Mouse (Mus musculus) kidney, postnatal 0 days (tissue): ENCODE data around the gene Gm37240. TPM values are rescaled to one million over a fixed set of nuclear protein-coding genes. Genes with fewer than 3 reads are reported as not detected.

Experiments used
- ATAC-seq: fragments of 200-750 bp; cut with Nextera tagmentation; replicated peaks from 2 replicates; pipeline ENCODE4 v1.8.0; 2017; ENCODE audit warnings: low read depth, moderate number of reproducible peaks, moderate TSS enrichment, moderate library complexity; ENCODE audit not compliant: low FRiP score
- DNase-seq: peaks from one replicate; pipeline ENCODE4 v3.0.0-alpha.2; 2016; ENCODE audit warnings: low spot score
- H3K27ac ChIP-seq: fragments of 300-500 bp; sonication (generic); 2 replicates; pipeline ENCODE4 v1.5.1; 2014; ENCODE audit warnings: mild to moderate bottlenecking
- H3K27me3 ChIP-seq: fragments of 300-500 bp; sonication (generic); 2 replicates; pipeline ENCODE4 v1.6.1; 2014; ENCODE audit warnings: low read length, mixed read lengths; ENCODE audit not compliant: insufficient read depth
- H3K36me3 ChIP-seq: fragments of 300-500 bp; sonication (generic); 2 replicates; pipeline ENCODE4 v1.6.1; 2014; ENCODE audit warnings: low read length, mixed read lengths; ENCODE audit not compliant: insufficient read depth
- H3K4me1 ChIP-seq: fragments of 300-500 bp; sonication (generic); replicated peaks from 2 replicates; pipeline ENCODE4 v1.6.1; 2014; ENCODE audit warnings: antibody characterized with exemption, low read length, mixed read lengths; ENCODE audit not compliant: insufficient read depth
- H3K4me2 ChIP-seq: fragments of 300-500 bp; sonication (generic); 2 replicates; pipeline ENCODE4 v1.6.1; 2014; ENCODE audit warnings: mild to moderate bottlenecking, low read length, moderate library complexity, mixed read lengths
- H3K4me3 ChIP-seq: fragments of 300-500 bp; sonication (generic); replicated peaks from 2 replicates; pipeline ENCODE4 v1.5.1; 2014; ENCODE audit warnings: low read depth, low read length
- H3K9ac ChIP-seq: fragments of 300-500 bp; sonication (generic); 2 replicates; pipeline ENCODE4 v1.6.1; 2014; ENCODE audit warnings: low read depth, low read length
- H3K9me3 ChIP-seq: fragments of 300-500 bp; sonication (generic); replicated peaks from 2 replicates; pipeline ENCODE4 v1.6.1; 2016; ENCODE audit warnings: low read length, inconsistent platforms, mixed read lengths
- CTCF ChIP-seq: IDR thresholded peaks from 2 replicates; pipeline ENCODE4 v1.5.1; 2016; ENCODE audit warnings: antibody characterized with exemption, low read depth, mild to moderate bottlenecking, moderate library complexity
- WGBS: fragments of 180-500 bp; shearing (Covaris S2); extraction: QIAGEN DNeasy Blood & Tissue Kit; methylation state at CpG from one replicate; pipeline ENCODE4 v1.1.7; 2014; 5-methylcytosine and 5-hydroxymethylcytosine counted together
- polyA plus RNA-seq: library from polyadenylated mRNA; unstranded; fragments of >200 nt; fragmentation: Nextera tagmentation; extraction: Ambion mirVana; gene quantifications from 2 replicates; pipeline ENCODE4 v1.2.1, GENCODE M21; 2015

Gm37240 gene
- polyA plus RNA-seq, 1 experiment from 2014 or later, result 10.8 TPM

DNA sequence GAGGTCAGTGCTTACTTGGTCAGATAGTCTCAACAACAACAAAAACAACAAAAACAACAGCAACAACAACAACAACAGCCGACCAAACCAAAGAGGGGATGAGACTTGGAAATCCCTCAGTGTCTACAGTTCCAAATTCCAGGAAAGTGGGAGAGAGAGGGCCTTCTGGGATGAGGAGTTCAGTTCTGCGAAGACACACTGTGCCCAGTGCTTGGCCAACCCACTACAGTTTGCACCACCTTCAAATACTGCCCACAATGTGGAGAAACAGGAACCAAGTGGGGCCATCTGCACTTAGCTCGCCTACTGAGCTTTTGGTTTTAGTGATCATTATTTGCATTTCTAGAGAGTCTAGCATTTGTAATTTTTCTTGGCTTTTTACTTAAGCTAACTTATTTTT lies 1218.4 kb downstream of the Gm37240 start:
- WGBS, result 90% methylated on average over 3 of the region's 3 CpGs
- Histone ChIP-seq H3K4me3 (no peak overlapping the region), H3K9me3 (no peaks in the 10 kb centered on the region), H3K36me3 (no peaks in the 10 kb centered on the region), H3K4me2 (no peak overlapping the region), H3K9ac (no peak overlapping the region), H3K27ac (no peak overlapping the region), H3K4me1 (peaks cover 14% of the 10 kb centered on the region), H3K27me3 (no peaks in the 10 kb centered on the region)
- DNase-seq (no peak), ATAC-seq (no peak)
- TF ChIP-seq CTCF, result no peak

DNA sequence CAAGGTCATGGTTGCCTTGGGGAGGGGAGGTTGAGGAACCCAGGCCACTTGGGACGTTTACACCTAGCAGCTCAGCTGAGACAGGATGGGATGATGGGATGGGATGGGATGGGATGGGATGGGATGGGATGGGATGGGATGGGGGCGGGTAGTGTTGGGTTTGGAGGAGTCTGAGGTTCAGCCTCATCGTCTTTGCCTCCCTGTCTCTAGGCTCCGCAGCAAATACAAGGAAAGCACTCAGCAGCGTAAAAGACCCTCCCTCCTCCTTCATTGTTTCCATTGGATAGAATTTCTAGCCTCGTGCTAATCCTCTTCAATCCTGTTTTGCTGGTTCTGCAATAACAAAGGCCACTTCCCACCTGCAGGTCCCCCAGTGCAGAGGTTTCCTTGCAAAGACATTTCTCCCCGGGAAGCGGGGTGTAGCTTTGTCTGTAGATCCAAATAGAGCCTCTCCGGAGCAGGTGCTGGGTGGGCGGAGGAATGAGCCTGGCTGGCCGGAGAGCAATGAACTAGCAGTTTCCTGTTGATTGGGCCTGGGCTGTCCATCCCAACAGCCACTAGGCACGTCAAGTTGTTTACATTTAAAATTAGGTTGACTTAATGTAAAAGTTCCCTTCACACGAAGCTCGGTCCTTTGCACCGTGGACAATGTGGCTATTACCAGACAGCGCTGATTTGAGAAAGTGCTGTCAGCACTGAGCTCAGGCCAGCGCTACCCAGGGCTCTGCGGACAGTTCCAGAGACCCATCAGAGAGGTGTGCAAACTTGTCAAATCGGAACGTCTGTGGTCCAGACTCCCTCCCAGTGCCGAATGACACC lies 1221.9 kb downstream of the Gm37240 start:
- Histone ChIP-seq H3K9ac (no peak overlapping the region), H3K27me3 (no peaks in the 10 kb centered on the region), H3K36me3 (no peaks in the 10 kb centered on the region), H3K4me2 (peak overlapping the region; percentile 65), H3K4me1 (peaks cover 14% of the 10 kb centered on the region), H3K9me3 (no peaks in the 10 kb centered on the region), H3K4me3 (peak overlapping the region; percentile 25), H3K27ac (no peak overlapping the region)
- TF ChIP-seq CTCF, result no peak
- no peak for ATAC-seq
- peak; percentile 18 for DNase-seq
- 9% methylated on average over 21 of the region's 21 CpGs for WGBS

GRCm38 (mm10) chr3:84664686-84665085 lies 1222.6 kb downstream of the Gm37240 start:
- WGBS, result 76% methylated on average over 8 of the region's 8 CpGs
- Histone ChIP-seq H3K4me3 (no peak overlapping the region), H3K9ac (no peak overlapping the region), H3K27me3 (no peaks in the 10 kb centered on the region), H3K4me1 (peaks cover 14% of the 10 kb centered on the region), H3K36me3 (no peaks in the 10 kb centered on the region), H3K27ac (no peak overlapping the region), H3K9me3 (no peaks in the 10 kb centered on the region), H3K4me2 (no peak overlapping the region)
- no peak for DNase-seq
- ATAC-seq, result no peak
- no peak; the same call in 1 of the 2 replicates for TF ChIP-seq CTCF

GRCm38 (mm10) chr3:84663858-84664257 lies 1223.5 kb downstream of the Gm37240 start:
- Histone ChIP-seq H3K27me3 (no peaks in the 10 kb centered on the region), H3K27ac (no peak overlapping the region), H3K36me3 (no peaks in the 10 kb centered on the region), H3K9ac (no peak overlapping the region), H3K4me1 (peaks cover 14% of the 10 kb centered on the region), H3K4me3 (no peak overlapping the region), H3K4me2 (no peak overlapping the region), H3K9me3 (no peaks in the 10 kb centered on the region)
- 94% methylated on average over 4 of the region's 4 CpGs for WGBS
- no peak for DNase-seq
- ATAC-seq, result no peak
- no peak for TF ChIP-seq CTCF

DNA sequence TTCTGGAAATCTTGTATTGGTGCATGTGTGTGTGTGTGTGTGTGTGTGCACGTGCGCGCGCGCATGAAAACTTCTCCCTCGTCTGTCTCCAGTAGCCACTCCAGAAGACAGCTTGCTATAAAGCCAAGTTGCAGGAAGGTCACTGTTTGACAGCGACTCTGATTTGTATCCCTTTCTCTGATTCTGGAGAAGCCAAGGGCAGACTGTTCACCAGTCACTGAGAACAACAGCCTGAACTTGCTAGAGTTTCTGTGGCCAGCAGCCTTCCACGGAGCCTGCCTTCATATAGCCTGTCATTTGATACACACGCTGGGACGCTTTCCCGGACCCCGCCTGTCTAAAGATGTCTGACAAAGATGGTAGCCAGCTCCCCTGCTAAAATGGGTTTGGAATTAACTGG lies 1224.2 kb downstream of the Gm37240 start:
- Histone ChIP-seq H3K27ac (no peak overlapping the region), H3K9me3 (no peaks in the 10 kb centered on the region), H3K9ac (no peak overlapping the region), H3K4me2 (no peak overlapping the region), H3K4me3 (no peak overlapping the region), H3K4me1 (peaks cover 14% of the 10 kb centered on the region), H3K36me3 (no peaks in the 10 kb centered on the region), H3K27me3 (no peaks in the 10 kb centered on the region)
- TF ChIP-seq CTCF, result no peak
- WGBS, result 64% methylated on average over 12 of the region's 12 CpGs
- DNase-seq, result no peak
- no peak for ATAC-seq

GRCm38 (mm10) chr3:84660380-84660779 lies 1226.9 kb downstream of the Gm37240 start:
- no peak for TF ChIP-seq CTCF
- no peak overlapping the region for H3K4me3 ChIP-seq
- no peaks in the 10 kb centered on the region for H3K36me3 ChIP-seq
- ATAC-seq (no peak), DNase-seq (no peak)
- no peaks in the 10 kb centered on the region for H3K9me3 ChIP-seq
- H3K9ac ChIP-seq, result no peak overlapping the region
- H3K27ac ChIP-seq, result no peak overlapping the region
- 83% methylated on average over 2 of the region's 2 CpGs for WGBS
- H3K27me3 ChIP-seq, result no peaks in the 10 kb centered on the region
- no peak overlapping the region for H3K4me2 ChIP-seq
- peaks cover under 1% of the 10 kb centered on the region; the same call in 1 of the 2 replicates for H3K4me1 ChIP-seq

- no peaks in the 10 kb centered on the region for H3K27me3 ChIP-seq
- DNase-seq, result no peak
- ATAC-seq, result no peak
- no peak overlapping the region for H3K27ac ChIP-seq
- no peaks in the 10 kb centered on the region for H3K9me3 ChIP-seq
- 95% methylated on average over 2 of the region's 2 CpGs for WGBS
- no peak overlapping the region for H3K4me2 ChIP-seq
- H3K36me3 ChIP-seq, result no peaks in the 10 kb centered on the region
- TF ChIP-seq CTCF, result peak; percentile 40; the same call in 1 of the 2 replicates
- no peak overlapping the region for H3K4me3 ChIP-seq
- H3K9ac ChIP-seq, result no peak overlapping the region
- H3K4me1 ChIP-seq, result 0 out of 2 replicates have a peak, but pooled peaks cover 6% of the 10 kb centered on the region
Measured at GRCm38 (mm10) chr3:84658872-84659271, 1228.4 kb downstream of the Gm37240 start.
